Mouse (Mus musculus) naive thymus-derived CD4-positive, alpha-beta T cell, adult 5 months (primary cell): ENCODE data around the gene Lgals3. TPM values are rescaled to one million over a fixed set of nuclear protein-coding genes. Genes with fewer than 3 reads are reported as not detected.

ENCODE experiments used
- polyA plus RNA-seq: library from polyadenylated mRNA; unstranded; fragments of 100-300 nt; shearing (Covaris generic); gene quantifications from one replicate; pipeline ENCODE4 v1.2.1, GENCODE M21; 2017

Gene Lgals3
- not detected for polyA plus RNA-seq

DNA sequence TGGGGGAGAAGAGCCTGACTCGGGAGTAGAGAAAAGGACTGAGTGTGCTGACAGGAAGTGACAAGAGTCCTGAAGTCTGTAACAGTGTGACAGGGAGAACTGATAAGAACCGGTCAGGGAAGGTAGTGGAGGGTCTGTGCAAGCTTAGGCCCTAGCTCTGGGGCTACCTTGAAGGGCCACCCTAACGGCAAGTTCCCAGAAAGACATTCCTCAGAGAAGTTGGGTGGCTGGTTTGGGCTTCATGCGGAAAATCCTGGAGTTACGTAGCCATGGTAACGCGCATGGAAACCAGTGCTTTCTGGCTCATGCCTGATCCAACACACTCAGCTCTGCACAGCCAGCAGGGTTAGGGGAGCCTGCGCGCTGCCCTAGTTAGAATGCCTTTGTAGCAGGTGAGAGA, at the start of gene Lgals3:
TSS of gene Lgals3 (plus strand) at position 291 of the 400 bp plus-strand sequence.

DNA sequence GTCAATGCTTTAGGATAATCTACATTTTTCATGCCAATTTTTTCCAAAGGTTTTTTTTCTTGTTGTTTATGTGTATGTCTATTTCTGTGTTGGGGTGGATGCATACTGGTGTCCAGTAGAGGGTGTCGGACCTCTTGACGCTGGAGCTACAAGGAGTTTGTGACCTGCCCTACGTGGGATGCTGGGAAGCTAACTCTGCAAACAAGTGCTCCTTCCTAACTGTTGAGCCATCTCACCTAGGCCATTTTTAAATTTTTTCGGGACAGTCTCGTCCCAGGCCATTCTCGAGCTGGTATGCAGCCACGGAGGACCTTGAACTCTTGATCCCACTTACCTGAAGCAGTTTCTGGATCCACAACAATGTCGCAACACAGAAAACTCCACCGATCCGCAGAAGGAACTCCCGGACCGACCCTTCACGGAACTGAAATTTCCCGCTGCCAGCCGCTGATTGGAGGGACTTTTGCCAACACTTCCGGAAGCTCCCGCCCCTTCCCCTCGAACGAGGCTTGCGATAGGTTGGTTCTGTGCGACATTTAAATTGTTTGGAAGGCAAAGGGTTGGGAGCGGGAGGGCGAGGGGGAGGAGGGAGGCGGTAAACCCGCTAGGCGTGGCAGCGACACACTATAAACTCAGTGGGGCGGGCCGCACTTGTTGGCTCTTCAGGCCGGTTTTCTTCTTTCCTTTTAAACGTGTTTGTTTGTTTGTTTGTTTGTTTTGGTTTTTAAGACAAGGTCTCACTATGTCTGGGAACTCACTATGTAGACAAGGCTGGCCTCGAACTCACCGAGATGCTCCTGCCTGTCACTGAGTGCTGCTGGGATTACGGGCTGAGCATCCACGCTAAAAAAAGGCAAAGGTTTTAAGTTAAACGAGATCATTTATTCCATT, 50.5 kb downstream of the Lgals3 start, which contains the start of gene Dlgap5:
TSS of gene Dlgap5 (minus strand) at position 633 of the 891 bp plus-strand sequence.

Other genes with a start within 250 kb of the Lgals3 start
- gene Gch1, start 178.3 kb upstream of the Lgals3 start, polyA plus RNA-seq, result 91.7 TPM
- 16.1 TPM for gene Wdhd1, start 90.9 kb upstream of the Lgals3 start, polyA plus RNA-seq
- gene Socs4, start 90.8 kb upstream of the Lgals3 start, polyA plus RNA-seq, result 29.7 TPM
- gene Mapk1ip1l, start 69.5 kb upstream of the Lgals3 start, polyA plus RNA-seq, result 80.0 TPM
- gene Dlgap5, start 50.7 kb downstream of the Lgals3 start, polyA plus RNA-seq, result 3.5 TPM
- 74.6 TPM for gene Fbxo34, start 82.7 kb downstream of the Lgals3 start, polyA plus RNA-seq
- gene Atg14, start 202.9 kb downstream of the Lgals3 start, polyA plus RNA-seq, result 24.6 TPM